ENCODE assay signal across 18 mouse cellular contexts in the genomic region with DNA sequence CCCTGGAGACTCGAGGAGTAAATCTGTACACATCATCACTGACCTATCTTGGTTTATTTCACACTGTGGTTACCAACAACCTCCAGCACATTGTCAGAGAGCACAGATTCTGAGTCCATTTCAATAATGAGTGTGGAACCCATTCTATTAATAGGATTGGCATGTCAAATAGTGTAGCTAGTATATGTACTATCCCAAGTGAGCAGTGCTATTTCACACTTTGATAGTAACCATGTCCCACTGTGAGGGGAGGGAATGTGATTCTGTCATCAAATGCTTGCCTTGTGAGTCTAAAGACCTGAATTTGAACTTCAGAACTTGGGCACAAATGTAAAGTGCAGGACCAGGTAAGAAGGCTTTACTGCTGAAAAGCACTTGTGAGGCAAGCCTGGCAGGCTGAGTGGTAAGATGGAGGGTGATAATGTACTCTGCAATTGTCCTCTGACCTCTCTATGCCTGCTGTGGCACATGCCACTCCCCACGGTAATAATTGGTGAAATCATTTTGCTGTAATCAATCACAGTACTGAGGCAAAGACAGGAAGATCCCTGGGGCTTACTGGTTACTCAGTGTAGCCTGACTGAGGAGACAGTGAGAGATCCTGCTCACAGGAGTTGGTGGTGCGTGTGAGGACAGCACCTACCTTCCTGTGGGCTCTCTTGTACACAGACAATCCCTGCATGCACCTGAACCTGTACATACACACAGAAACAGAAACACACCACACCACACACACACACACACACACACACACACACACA. TPM values are rescaled to one million over a fixed set of nuclear protein-coding genes. Genes with fewer than 3 reads are reported as not detected.
"Had no signal": no experiment of that assay in that cellular context is flagged by ENCODE, and none has a peak within 500 bp of the region (broad histone marks: within the 10 kb centered on the region; RNA-seq: fewer than 3 reads in every experiment).

No protein-coding gene starts in this region.

RNA-seq across cellular contexts. Expression of a gene that starts 8.6 kb away (rescaled TPM):
- total RNA-seq: megakaryocyte progenitor cell, adult 5-6 weeks; midbrain, postnatal 0 days; monocyte, adult 5-6 weeks had no signal
- polyA plus RNA-seq: liver, embryonic 14.5 days; liver, embryonic 16.5 days; lung, embryonic 14.5 days; macrophage; midbrain, embryonic 11.5 days; midbrain, embryonic 13.5 days; midbrain, embryonic 15.5 days; midbrain, postnatal 0 days; neural tube, embryonic 13.5 days; small intestine, adult 2 months; stomach, embryonic 14.5 days; stomach, postnatal 0 days; testis, adult 2 months; urinary bladder, adult 2 months had no signal

RNA-seq across cellular contexts. Expression of a gene that starts 13.3 kb away (rescaled TPM):
- total RNA-seq: megakaryocyte progenitor cell, adult 5-6 weeks; midbrain, postnatal 0 days; monocyte, adult 5-6 weeks had no signal
- polyA plus RNA-seq: liver, embryonic 14.5 days; liver, embryonic 16.5 days; lung, embryonic 14.5 days; lung, embryonic 16.5 days; macrophage; midbrain, embryonic 11.5 days; midbrain, embryonic 13.5 days; midbrain, embryonic 15.5 days; midbrain, postnatal 0 days; neural tube, embryonic 13.5 days; small intestine, adult 2 months; stomach, embryonic 14.5 days; stomach, postnatal 0 days; testis, adult 2 months; thymus, adult 2 months; urinary bladder, adult 2 months had no signal
